Mouse (Mus musculus): ENCODE data around the gene Ier2. TPM values are rescaled to one million over a fixed set of nuclear protein-coding genes. Genes with fewer than 3 reads are reported as not detected.

The Ier2 gene
- polyA plus RNA-seq, 1 experiment, result 154 TPM

DNA sequence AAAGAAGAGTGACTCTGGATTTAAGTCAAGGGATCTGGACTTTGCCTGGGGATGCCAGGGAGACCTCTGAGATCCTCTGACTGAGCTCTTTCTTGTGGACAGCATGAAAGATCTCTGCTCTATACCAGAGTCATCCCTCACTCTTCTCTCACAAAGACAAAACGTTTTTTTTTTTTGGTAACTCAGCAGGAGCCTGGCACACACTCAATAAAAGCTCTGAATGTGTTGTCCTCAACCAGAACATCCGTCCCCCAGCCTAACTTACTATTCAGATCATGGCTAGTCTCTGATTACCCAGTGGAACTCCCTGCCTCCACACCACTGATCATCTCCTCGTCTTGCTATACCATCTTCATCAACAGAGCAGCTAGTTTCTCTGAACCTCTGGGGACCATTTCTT lies 21.9 kb upstream of the Ier2 start:
- TF ChIP-seq GATA1 (IDR thresholded peaks at IDR 0.05; ENCODE audit: low read length), result no peak

DNA sequence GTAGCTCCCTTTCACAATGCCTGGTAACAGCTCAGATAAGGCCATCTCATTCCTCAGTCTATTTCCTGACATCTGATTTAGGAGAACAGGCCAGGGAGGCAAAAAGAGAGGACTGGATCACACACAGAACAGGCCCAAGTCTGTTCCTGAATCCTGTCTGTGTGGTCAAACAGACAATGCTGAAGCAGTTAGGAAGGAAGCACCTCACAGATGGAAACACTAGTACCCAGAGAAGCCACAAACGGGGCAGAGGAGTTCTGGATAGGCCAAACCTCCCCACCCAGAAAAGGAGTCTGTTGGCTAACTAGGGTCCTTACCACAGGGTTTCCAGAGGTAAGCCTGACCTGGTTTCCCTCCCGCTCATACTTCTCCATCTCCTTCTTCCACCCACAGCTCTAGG lies 19.6 kb upstream of the Ier2 start:
- no peak for TF ChIP-seq GATA1 (IDR thresholded peaks at IDR 0.05; ENCODE audit: low read length)

DNA sequence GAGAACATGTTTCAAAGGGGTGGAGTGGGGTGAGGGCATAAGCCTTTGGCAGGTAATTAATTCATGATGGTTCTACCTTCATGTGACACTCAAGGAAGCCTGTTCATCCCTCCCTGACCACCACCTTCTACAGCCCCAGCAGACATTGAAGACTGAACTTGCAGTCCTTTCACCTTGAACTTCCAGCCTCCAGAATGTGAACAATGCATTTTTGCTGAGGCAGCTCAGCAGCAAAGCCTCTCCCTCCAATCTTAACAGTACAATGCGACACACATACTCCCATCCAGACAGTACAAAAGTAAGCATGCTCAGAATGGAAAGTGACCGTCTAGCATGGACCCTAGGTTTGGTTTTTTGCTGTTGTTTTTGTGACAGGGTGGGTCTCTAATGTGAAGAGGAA lies 18.8 kb upstream of the Ier2 start:
- TF ChIP-seq GATA1 (IDR thresholded peaks at IDR 0.05; ENCODE audit: low read length), result no peak

DNA sequence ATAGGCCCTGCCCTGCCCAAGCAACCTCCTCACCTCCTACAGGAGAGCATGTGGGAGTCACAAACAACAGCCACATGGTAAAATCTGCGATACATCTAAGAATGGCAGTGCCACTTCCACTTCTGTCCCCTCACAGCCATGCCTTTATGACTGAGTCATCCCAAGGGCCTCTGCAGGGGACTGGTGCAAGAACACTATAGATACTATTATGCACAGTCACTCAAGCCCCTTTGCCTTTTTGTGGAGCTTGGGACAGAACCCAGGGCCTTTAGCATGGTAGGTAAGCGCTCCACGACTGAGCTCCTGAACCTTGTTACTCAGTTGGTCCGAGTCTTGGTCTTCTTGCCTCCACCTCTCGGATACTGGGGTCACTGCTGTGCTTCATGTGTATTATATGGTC lies 14.7 kb upstream of the Ier2 start:
- no peak for TF ChIP-seq GATA1 (IDR thresholded peaks at IDR 0.05; ENCODE audit: low read length)

DNA sequence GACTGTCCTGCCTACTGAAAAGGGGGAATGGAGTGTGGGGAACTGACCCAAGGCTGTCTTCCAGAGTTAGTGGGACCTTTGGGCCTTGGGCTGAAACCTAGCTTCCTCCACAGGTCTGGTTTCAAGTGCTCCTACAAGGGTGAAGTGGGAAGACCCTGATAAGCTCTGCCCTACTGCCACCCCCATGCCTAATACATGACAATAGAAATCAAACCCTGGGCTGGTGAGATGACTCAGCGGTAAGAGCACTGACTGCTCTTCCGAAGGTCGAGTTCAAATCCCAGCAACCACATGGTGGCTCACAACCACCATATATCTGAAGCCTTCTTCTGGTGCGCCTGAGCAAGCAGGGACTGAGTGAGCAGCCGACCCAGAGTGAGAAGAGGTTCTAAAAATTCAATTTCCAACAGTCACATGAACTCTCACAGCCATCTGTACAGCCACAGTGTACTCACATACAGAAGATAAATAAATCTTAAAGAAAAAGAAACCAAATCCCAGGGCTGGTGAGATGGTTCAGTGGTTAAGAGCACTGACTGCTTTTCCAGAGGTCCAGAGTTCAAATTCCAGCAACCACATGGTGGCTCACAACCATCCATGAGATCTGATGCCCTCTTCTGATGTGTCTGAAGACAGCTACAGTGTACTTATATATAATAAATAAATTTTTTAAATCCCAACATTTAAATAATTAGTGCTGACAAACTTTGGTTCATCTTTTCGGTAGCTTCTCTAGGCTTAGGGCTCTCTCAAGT lies 6.3 kb upstream of the Ier2 start:
- TF ChIP-seq GATA1 (IDR thresholded peaks at IDR 0.05; ENCODE audit: low read length), result no peak

DNA sequence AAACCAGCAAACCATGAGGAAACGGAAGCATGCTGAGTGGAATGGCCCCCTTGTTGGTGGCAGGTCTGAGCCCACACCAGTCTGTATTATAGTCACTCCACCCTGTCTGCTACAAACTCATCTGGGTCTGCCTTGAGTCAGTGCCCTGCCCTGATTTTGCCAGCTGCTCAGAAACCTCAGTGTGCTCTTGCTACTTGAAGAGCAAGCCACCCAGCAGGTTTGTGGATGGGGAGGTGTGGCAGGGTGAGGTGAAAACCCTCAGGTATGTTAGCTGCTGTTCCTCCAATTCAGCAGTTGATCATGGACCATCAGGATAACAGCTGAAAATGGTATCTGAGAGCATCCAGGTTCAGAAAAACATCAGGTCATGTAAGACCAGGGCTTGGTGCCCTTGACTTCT lies 5.4 kb upstream of the Ier2 start:
- TF ChIP-seq GATA1 (IDR thresholded peaks at IDR 0.05; ENCODE audit: low read length), result no peak

DNA sequence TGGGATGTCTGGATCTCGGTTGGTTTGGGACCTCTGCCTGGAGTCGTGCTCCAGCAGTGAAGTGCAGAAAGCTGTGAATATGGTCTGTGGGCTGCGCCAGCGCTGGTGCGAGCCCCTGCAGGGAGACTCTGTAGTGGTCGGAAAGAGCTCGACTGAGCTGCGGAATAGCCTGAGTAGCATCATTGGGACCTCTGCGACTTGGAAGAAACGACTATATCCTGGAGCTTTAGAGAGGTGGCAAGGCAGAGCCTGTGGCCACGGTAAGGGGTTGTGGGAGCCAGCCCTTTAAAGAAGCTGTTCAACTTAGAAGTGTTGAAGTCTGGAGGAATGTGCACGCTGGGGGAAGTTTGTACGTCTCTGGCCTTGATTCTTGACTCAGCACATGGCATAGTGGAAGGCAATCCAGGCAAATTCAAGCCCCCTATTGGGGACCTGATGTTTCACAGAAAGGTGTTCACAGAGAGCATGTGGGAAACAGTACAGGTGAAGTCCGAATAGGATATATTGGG lies 2.8 kb upstream of the Ier2 start:
- no peak for TF ChIP-seq GATA1 (IDR thresholded peaks at IDR 0.05; ENCODE audit: low read length)

DNA sequence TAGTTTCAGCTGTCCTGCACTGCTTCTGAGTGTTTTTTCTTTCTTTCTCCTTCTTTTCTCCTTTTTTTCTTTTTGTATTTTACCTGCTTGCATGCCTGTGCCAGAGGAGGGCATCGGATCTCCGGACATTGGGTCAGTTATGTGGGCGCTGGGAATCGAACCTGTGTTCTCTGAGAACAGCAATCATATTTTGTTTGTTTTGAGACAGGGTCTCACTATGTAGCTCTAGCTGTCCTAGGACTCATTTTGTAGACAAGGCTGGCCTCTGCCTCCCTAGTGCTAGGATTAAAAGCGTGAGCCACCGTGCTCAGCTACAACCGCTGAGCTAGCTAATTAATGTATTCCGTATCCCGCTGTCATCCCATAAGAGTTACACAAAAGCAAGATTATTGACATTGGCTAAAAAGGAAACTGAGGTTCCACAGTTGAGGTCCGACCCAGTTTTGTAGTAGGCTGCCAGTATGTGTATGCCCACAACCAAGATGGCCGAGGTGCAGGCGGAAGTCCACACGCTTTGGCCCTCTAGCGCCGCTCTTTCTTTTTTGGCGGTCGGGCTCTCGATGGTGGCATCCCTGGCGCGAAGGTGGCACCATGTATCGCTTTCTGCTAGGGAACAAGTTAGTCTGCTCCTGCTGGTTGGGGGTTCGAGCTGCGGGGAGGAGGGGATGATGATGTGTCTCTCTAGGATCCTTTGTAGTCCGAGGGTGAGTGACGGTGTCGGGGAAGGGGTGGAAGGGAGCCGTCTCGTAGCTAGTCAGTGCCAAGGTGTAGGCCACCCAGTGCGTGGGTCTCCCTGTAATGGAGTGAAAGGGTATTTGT lies 2.1 kb upstream of the Ier2 start:
- no peak for TF ChIP-seq GATA1 (IDR thresholded peaks at IDR 0.05; ENCODE audit: low read length)

DNA sequence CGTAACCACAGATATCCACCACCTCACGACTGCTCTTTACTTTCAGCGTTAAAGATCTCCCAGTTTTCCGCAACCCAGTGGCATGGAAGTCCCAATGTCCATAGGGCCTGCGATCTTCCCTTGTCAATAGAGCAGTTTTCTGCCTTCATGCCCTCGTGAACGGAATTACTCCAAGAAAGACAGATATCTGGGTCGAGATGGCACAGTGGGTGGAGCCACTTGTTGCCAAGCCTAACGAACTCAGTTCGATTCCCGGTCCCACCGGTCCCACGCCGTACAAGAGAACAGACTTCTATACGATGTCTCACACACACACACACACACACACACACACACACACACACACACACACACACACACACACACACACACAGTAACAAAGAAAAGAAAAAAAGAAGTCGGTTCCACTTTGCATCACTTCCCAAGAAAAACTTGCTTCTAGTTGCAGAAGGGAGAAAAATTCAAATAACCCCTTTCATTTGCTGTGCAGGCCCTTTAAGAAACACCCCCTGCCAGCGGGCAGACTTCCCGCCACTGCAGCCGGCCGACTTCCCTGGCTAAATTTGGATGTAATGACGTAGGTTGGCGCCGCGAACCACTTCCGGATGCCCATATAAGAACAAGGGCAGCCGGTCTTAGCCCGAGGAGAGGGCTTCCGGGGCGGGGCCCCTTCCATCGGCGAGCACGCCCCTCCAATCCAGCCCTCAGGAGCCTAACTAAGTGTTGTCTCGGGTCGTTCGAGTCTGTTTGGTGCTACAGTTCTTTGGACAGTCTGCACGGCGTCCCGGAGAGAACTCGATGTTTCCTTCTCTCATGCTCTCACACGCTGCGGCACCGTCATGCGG lies 1.1 kb upstream of the Ier2 start:
- TF ChIP-seq GATA1 (IDR thresholded peaks at IDR 0.05; ENCODE audit: low read length), result no peak

DNA sequence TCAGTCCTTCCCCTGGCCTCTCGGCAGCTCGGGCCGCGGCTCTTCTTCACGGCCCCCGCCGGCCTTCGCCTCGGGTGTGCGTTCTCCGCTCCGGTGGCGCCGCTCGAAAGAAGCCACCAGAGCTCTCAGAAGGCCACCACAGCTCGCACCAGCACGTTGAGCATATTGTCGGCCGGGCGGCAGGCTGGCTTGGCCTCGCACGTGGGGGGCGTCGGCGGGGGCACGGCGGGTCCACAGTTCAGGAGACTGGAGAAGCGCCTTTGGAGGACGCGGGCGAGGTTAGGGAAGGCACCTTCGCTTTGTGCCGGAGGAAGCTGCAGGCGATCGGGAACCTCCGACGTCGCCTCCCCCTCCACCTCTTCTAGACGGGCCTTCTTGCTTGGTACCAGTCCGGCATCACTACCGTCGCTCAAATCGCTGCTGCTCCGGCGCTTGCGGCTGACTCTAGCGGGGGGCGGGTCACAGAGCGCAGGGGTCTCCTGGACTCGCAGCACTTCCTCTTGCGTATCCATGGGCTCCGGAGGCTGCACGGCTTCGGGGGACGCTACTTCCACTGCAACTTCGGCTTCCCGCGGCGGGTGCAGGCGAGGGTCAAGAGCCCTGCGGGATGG lies 586 bp downstream of the Ier2 start:
- TF ChIP-seq GATA1 (IDR thresholded peaks at IDR 0.05; ENCODE audit: low read length), result no peak

DNA sequence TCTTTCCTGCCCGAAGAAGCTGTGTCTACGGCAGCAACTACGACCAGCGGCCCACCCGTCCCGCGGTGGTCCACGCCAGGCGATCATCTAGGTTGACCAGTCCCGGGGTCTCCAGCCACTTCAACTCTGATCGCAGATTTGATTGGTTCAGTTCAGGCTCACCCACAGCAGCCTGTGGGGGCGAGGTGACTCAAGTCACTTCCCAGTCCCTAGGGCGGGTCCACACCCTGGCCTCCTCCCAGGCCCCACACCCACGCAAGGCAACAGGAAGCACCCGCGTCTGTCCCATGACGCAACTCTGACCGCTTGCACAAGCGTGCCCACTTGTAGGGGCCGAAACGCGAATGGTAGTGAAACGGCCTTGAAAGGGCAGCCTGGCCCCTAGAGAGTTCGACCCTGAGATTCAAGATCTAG lies 1.2 kb downstream of the Ier2 start:
- TF ChIP-seq GATA1 (IDR thresholded peaks at IDR 0.05; ENCODE audit: low read length), result no peak

DNA sequence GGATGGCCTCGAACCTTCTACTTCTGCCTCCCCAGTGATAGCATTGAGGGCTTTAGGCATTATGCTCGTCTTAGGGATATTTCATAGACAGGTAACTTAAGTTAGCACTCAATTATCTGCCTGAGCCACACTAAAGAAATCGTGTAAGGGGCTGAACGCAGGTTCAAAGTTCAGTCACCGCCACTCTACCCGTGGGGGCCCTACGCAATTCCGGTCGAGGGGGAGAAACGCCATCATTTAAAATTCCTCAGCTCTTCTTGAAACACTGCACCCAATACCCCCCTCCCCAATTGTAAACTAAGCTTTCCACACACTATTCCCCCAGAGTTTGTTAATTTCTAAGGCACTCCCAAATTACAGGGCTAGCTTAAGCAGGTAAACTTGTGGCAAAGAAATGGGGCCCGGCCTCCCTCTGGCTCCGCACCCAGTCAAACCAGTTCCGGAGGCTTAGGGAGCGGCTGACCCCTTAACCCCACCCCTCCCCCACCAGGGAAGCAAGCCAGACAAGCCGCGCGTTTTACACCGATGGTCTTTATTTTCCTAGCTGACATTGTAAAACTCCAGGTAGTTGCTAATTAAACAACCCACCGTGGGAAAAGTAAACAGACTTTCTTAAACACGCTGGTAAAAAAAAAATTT lies 1.7 kb downstream of the Ier2 start:
- TF ChIP-seq GATA1 (IDR thresholded peaks at IDR 0.05; ENCODE audit: low read length), result no peak

DNA sequence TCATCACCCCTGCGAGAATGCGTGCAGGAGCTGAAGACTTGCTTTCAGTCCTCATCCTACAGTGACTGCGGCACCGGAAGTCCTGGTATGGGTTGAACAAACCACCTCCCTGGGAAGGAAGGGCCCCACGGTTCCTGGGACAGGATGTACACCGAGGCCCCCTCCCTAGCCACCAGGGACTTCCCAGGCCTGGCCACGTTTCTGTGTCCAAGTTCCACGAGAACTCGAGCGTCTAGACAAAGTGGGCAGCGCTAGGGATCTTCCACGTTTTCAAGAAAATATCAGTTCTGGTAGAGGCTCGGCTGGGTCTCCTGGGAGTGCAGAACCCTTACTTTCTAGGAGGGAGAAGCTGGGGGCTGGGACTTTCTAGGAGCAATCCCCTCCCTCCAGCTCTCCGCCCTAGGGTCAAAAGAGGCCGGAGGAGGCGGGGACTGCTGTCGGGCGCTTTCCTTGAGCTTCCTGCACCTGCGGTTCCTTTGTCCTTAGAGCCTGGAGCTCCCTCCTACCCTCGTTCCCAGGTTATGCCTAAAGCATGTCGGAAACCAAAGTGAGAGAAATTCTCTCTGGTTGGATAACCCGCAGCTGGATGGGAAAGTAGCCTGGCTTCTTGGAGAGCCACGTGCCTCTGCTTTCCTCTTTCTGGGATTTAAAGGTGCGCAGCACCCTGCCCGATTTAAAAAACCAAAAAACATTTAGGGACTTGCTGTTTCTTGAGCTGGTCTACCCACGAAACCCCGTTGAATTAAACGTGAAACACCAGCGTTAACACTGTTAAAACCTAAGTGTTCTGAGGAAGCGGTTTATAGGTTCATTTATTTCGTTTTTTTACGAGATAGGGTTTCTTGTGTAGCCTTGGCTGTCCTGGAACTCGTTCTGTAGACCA lies 2.5 kb downstream of the Ier2 start:
- TF ChIP-seq GATA1 (IDR thresholded peaks at IDR 0.05; ENCODE audit: low read length), result no peak

DNA sequence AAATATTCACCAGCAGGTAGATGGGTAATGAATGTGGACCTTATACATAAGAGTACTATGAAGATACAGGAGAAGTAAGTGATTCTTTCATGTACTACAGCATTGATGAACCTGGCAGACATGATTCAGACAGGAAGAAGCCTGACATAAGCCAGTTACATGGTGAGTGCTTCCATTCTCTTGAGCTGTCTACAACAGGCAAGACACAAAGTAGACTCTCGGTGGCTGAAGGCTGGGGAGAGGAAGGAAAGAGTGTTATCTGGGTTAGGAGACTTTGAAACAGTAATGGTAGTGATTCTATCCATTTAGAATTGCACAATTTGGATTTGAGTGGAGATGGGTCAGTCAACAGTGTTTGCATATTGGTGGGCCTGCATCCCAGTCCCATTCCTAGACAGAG lies 3.7 kb downstream of the Ier2 start:
- no peak for TF ChIP-seq GATA1 (IDR thresholded peaks at IDR 0.05; ENCODE audit: low read length)
